Mouse (Mus musculus) CD4-positive helper T cell, adult 2 months (primary cell): ENCODE measurements around the gene Tmem221.

Experiments
- DNase-seq: peaks from one replicate; pipeline ENCODE4 v3.0.0-alpha.2; 2012; ENCODE audit warnings: low read depth, missing footprints, low spot score

Tmem221 gene

GRCm38 (mm10) chr8:71509316-71509715 is 49.4 kb downstream of the Tmem221 start:
- no peak for DNase-seq

- peak; percentile 39 for DNase-seq
Observed at GRCm38 (mm10) chr8:71507589-71508104, 51.0 kb downstream of the Tmem221 start.

GRCm38 (mm10) chr8:71505979-71506378 is 52.7 kb downstream of the Tmem221 start:
- no peak for DNase-seq

GRCm38 (mm10) chr8:71505326-71505725 is 53.3 kb downstream of the Tmem221 start:
- DNase-seq = no peak

GRCm38 (mm10) chr8:71504349-71504748 is 54.3 kb downstream of the Tmem221 start:
- no peak for DNase-seq
